Mouse (Mus musculus) limb, embryonic 11.5 days (tissue): ENCODE data around the gene Psmb8. TPM values are rescaled to one million over a fixed set of nuclear protein-coding genes. Genes with fewer than 3 reads are reported as not detected.
"Not testable (repeated sequence)": the region's sequence is repeated elsewhere in the genome, so short reads cannot be mapped to it uniquely, and the experiment has no call there.

Experiments used
- ATAC-seq: fragments of 200-750 bp; cut with Nextera tagmentation; 2 replicates; pipeline ENCODE4 v1.8.0; 2017; ENCODE audit warnings: low read depth; ENCODE audit not compliant: insufficient number of reproducible peaks, low FRiP score, low TSS enrichment
- DNase-seq: peaks from one replicate; pipeline ENCODE4 v3.0.0-alpha.2; 2015; ENCODE audit warnings: low spot score
- H3K27ac ChIP-seq: fragments of 300-500 bp; sonication (generic); replicated peaks from 2 replicates; pipeline ENCODE4 v1.5.1; 2014; ENCODE audit warnings: low read depth, mild to moderate bottlenecking, low read length
- H3K27me3 ChIP-seq: fragments of 300-500 bp; sonication (generic); 2 replicates; pipeline ENCODE4 v1.6.1; 2014; ENCODE audit warnings: mild to moderate bottlenecking, low read length, mixed read lengths; ENCODE audit not compliant: control insufficient read depth, insufficient read depth
- H3K36me3 ChIP-seq: fragments of 300-500 bp; sonication (generic); 2 replicates; pipeline ENCODE4 v1.6.1; 2014; ENCODE audit warnings: mild to moderate bottlenecking, low read length, moderate library complexity, mixed read lengths; ENCODE audit not compliant: control insufficient read depth, insufficient read depth
- H3K4me1 ChIP-seq: fragments of 300-500 bp; sonication (generic); 2 replicates; pipeline ENCODE4 v1.6.1; 2014; ENCODE audit warnings: low read length, mixed read lengths; ENCODE audit not compliant: control insufficient read depth, insufficient read depth
- H3K4me2 ChIP-seq: fragments of 300-500 bp; sonication (generic); 2 replicates; pipeline ENCODE4 v1.6.1; 2014; ENCODE audit warnings: low read depth, mild to moderate bottlenecking, moderate library complexity; ENCODE audit not compliant: severe bottlenecking
- H3K4me3 ChIP-seq: fragments of 300-500 bp; sonication (generic); 2 replicates; pipeline ENCODE4 v1.5.1; 2014; ENCODE audit warnings: low read depth, low read length
- H3K9ac ChIP-seq: fragments of 300-500 bp; sonication (generic); 2 replicates; pipeline ENCODE4 v1.6.1; 2014; ENCODE audit warnings: mild to moderate bottlenecking, low read length
- H3K9me3 ChIP-seq: fragments of 300-500 bp; sonication (generic); 2 replicates; pipeline ENCODE4 v1.6.1; 2016; ENCODE audit warnings: low read length; ENCODE audit not compliant: control insufficient read depth
- WGBS: fragments of 180-500 bp; shearing (Covaris S2); extraction: QIAGEN DNeasy Blood & Tissue Kit; methylation state at CpG from one replicate; pipeline ENCODE4 v1.1.7; 2014; 5-methylcytosine and 5-hydroxymethylcytosine counted together
- polyA plus RNA-seq: library from polyadenylated mRNA; unstranded; fragments of >200 nt; fragmentation: Nextera tagmentation; extraction: Ambion mirVana; gene quantifications from 2 replicates; pipeline ENCODE4 v1.2.1, GENCODE M21; 2014

Gene Psmb8
- polyA plus RNA-seq, 1 experiment from 2014 or later: 1.7 TPM

DNA sequence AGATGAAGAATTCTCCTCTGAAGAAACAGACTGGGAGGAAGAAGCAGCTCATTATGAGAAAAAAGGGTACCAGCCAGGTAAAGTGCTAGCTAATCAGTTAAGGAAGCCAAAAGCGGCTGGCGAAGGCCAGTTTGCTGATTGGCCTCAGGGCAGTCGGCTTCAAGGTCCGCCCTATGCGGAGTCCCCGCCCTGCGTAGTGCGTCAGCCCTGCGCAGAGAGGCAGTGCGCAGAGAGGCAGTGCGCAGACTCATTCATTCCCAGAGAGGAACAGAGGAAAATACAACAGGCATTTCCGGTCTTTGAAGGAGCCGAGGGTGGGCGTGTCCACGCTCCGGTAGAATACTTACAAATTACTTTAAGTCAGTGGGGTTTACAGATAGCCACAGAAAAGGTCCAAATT lies 22.9 kb downstream of the Psmb8 start:
- ATAC-seq, H3K4me3 ChIP-seq, H3K36me3 ChIP-seq, H3K27me3 ChIP-seq, H3K27ac ChIP-seq, H3K9me3 ChIP-seq, H3K4me2 ChIP-seq, H3K9ac ChIP-seq, DNase-seq, H3K4me1 ChIP-seq: not testable (repeated sequence)
- no CpG with 5 or more reads among the region's 16 CpGs for WGBS

DNA sequence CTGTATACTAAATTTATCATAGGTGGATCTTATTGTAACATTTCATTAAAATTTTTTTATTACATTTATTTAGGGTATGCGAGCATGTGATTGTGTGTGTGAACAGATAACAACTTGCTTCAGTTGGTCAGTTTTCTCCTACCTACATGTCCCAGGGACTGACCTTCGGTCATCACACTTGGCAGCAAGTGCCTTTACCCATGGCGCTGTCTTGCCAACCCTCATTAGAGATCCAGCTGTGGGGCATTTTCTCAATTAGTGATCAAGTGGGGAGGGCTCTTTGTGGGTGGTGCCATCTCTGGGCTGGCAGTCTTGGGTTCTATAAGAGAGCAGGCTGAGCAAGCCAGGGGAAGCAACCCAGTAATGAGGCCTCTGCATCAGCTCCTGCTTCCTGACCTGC lies 27.3 kb downstream of the Psmb8 start:
- no peaks in the 10 kb centered on the region for H3K4me1 ChIP-seq
- H3K27ac ChIP-seq: no peak overlapping the region
- no peaks in the 10 kb centered on the region for H3K27me3 ChIP-seq
- no peak overlapping the region for H3K4me3 ChIP-seq
- no peaks in the 10 kb centered on the region; the same call in 1 of the 2 replicates for H3K9me3 ChIP-seq
- DNase-seq (no peak), ATAC-seq (no peak)
- 94% methylated on average over 3 of the region's 3 CpGs for WGBS
- H3K4me2 ChIP-seq: no peak overlapping the region
- no peaks in the 10 kb centered on the region for H3K36me3 ChIP-seq
- no peak overlapping the region for H3K9ac ChIP-seq

DNA sequence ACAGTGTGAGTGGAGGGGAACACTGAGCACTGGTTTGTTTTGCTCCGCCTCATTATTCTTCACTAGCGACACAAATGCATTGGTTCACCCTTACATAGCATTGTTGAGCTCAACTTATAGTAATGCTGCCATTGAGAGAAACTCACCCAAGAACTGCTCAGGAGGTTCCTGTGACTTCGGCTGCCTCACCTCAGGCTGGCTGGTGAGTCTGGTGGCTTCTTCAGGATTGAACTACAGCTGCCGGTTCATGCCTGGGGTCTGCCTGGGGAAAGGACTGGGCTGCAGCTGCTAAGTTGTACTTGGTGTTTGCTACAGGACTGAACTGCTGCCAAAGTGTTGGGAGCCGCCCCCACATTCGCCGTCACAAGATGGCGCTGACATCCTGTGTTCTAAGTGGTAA lies 27.9 kb downstream of the Psmb8 start:
- Histone ChIP-seq H3K9me3 (no peaks in the 10 kb centered on the region; the same call in 1 of the 2 replicates), H3K27me3 (no peaks in the 10 kb centered on the region), H3K4me1 (no peaks in the 10 kb centered on the region), H3K27ac (no peak overlapping the region), H3K9ac (no peak overlapping the region), H3K4me2 (no peak overlapping the region), H3K4me3 (no peak overlapping the region), H3K36me3 (no peaks in the 10 kb centered on the region)
- 94% methylated on average over 8 of the region's 8 CpGs for WGBS
- ATAC-seq: no peak
- no peak for DNase-seq

DNA sequence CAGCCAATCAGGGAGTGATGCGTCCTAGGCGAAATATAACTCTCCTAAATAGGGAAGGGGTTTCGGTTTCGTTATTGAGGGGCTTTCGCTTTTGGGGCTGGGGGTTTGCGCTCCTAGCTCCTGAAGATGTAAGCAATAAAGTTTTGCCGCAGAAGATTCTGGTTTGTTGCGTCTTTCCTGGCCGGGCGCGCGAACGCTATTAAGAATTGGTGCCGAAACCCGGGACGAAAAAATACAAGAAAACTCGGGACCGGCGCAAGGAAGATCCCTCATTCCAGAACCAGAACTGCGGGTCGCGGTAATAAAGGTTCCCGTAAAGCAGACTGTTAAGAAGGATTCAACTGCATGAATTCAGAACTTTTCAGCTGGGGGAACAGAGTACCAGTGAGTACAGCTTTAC lies 28.4 kb downstream of the Psmb8 start:
- H3K9me3 ChIP-seq, H3K9ac ChIP-seq, H3K4me3 ChIP-seq, ATAC-seq, H3K36me3 ChIP-seq, H3K4me1 ChIP-seq, H3K4me2 ChIP-seq, H3K27ac ChIP-seq, DNase-seq, H3K27me3 ChIP-seq: not testable (repeated sequence)
- WGBS: 98% methylated on average over 13 of the region's 23 CpGs

DNA sequence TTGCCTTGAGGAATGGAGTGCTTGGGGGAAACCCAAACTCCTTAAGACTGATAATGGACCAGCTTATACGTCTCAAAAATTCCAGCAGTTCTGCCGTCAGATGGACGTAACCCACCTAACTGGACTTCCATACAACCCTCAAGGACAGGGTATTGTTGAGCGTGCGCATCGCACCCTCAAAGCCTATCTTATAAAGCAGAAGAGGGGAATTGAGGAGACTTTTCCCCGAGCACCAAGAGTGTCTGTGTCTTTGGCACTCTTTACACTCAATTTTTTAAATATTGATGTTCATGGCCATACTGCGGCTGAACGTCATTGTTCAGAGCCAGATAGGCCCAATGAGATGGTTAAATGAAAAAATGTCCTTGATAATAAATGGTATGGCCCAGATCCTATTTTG lies 33.5 kb downstream of the Psmb8 start:
- 70% methylated on average over 4 of the region's 9 CpGs for WGBS
- not testable (repeated sequence) for H3K9me3 ChIP-seq, H3K36me3 ChIP-seq, H3K27ac ChIP-seq, H3K4me1 ChIP-seq, H3K4me2 ChIP-seq, DNase-seq, H3K9ac ChIP-seq, H3K27me3 ChIP-seq, H3K4me3 ChIP-seq, ATAC-seq

DNA sequence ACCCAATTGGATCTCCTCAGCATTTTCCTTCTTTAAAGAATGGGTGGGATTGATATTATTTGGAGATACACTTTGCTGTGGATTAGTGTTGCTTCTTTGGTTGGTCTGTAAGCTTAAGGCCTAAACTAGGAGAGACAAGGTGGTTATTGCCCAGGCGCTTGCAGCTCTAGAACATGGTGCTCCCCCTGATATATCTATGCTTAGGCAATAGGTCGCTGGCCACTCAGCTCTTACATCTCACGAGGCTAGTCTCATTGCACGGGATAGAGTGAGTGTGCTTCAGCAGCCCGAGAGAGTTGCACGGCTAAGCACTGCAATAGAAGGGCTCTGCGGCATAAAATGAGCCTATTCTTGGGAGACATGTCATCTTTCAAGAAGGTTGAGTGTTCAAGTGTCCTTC lies 34.5 kb downstream of the Psmb8 start:
- H3K9ac ChIP-seq, ATAC-seq, H3K4me1 ChIP-seq, H3K4me3 ChIP-seq, H3K27me3 ChIP-seq, H3K4me2 ChIP-seq, H3K27ac ChIP-seq, DNase-seq, H3K36me3 ChIP-seq, H3K9me3 ChIP-seq: not testable (repeated sequence)
- 94% methylated on average over 4 of the region's 7 CpGs for WGBS

DNA sequence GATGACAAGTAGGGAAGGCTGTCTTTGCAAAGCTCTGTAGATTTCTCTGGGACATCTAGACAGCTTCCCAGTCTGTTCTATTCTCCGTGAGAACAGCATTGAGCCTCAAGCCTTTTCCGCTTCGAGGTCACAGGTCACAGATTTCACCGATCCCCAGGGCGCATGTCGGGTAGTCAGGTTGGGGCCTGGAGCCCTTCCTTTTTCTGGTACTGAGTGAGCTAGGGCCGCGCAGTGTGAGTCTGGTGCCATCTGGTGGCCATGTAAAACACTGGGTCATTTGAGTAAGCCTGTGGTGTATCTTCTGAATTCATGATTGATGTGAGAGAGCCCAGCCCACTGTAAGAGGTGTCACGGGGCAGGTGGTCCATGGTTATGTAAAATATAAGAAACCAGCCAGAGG lies 37.4 kb downstream of the Psmb8 start:
- Histone ChIP-seq H3K27me3 (no peaks in the 10 kb centered on the region), H3K4me1 (no peaks in the 10 kb centered on the region), H3K4me2 (no peak overlapping the region), H3K9ac (no peak overlapping the region), H3K36me3 (no peaks in the 10 kb centered on the region), H3K27ac (no peak overlapping the region), H3K9me3 (no peaks in the 10 kb centered on the region), H3K4me3 (no peak overlapping the region)
- ATAC-seq (0 out of 2 replicates have a peak, but pooled peaks have one; percentile 39), DNase-seq (peak; percentile 62)
- 50% methylated on average over 9 of the region's 9 CpGs for WGBS

DNA sequence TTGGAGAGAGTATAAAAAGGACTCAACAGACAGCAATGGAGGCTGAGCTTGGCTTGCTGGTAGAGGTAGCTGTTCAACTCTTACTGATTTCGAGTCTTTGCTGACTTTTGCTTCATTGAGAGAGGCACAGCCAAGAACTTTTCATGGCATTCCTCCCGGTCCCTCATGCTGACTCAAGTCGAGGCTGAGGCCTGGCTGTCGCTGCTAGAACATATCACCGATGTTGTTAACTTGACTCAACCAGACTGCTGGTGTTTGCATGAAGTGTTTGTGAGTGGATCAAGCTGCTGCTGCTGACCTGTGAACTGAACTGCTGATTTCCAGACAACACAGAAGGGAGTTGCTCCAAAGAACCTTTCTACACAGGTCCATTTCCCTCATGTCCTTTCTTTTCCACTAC lies 39.2 kb downstream of the Psmb8 start:
- Histone ChIP-seq H3K9ac (no peak overlapping the region), H3K4me3 (no peak overlapping the region), H3K36me3 (no peaks in the 10 kb centered on the region), H3K27me3 (no peaks in the 10 kb centered on the region), H3K27ac (no peak overlapping the region), H3K4me2 (no peak overlapping the region), H3K4me1 (no peaks in the 10 kb centered on the region), H3K9me3 (no peaks in the 10 kb centered on the region)
- DNase-seq: no peak
- 89% methylated on average over 5 of the region's 5 CpGs for WGBS
- no peak for ATAC-seq

DNA sequence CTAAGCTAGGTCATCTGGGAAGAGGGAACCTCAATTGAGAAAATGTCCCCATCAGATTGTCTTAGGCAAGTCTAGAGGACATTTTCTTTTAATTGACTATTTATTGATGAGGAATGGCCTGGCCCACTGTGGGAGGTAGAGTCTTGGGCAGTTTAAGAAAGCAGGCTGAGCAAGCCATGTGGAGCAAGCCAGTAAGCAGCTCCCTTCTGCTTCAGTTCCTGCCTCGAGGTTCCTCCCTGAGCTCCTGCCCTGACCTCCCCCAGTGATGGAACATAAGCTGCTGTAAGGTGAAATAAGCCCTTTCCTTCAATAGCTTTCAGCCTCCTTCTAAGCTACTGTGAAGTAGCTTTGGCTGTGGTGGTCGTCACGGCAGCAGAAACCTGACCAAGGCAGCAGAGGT lies 40.2 kb downstream of the Psmb8 start:
- 81% methylated on average over 3 of the region's 3 CpGs for WGBS

More for the DNA sequence above, 40.2 kb downstream of the Psmb8 start:
- no peak overlapping the region for H3K4me2 ChIP-seq
- H3K9me3 ChIP-seq: no peaks in the 10 kb centered on the region
- no peak overlapping the region for H3K9ac ChIP-seq
- H3K27me3 ChIP-seq: no peaks in the 10 kb centered on the region
- H3K4me3 ChIP-seq: no peak overlapping the region
- H3K4me1 ChIP-seq: no peaks in the 10 kb centered on the region
- H3K36me3 ChIP-seq: no peaks in the 10 kb centered on the region
- no peak for DNase-seq
- no peak for ATAC-seq
- H3K27ac ChIP-seq: no peak overlapping the region
